Mouse (Mus musculus) adrenal gland (tissue): Measurements from ENCODE around the gene Hexb.
"Not testable (repeated sequence)": the region's sequence is repeated elsewhere in the genome, so short reads cannot be mapped to it uniquely, and the experiment has no call there.

Experiments
- intact Hi-C: fragments of 180-260 bp; cut with DNase I; formaldehyde crosslinking; loops from one replicate; pipeline ENCODE4 v1.15.1; 2025

Gene Hexb

GRCm38 (mm10) chr13:97186346-97186745, 11.8 kb downstream of the Hexb start:
- intact Hi-C loops = no loop called here

DNA sequence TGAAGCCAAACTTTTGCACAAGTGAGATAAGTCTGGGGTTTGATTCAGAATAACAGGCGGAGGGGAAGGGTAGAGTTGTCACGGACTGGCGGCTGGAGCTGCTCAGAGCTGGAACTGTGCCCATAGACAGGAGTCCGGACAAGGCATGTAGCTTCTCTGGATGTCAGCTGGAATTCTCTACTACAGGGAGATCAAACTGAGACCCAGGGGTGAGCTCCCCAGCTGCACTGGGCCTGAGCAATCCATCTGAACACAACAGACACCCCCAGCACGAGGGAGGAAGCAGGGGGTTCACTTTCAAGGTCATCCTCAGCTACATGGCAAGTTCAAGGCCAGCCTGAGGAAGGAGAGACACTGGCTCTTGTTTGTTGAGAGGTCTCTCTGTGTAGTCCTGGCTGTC, 13.5 kb downstream of the Hexb start:
- intact Hi-C loops = no loop called here

DNA sequence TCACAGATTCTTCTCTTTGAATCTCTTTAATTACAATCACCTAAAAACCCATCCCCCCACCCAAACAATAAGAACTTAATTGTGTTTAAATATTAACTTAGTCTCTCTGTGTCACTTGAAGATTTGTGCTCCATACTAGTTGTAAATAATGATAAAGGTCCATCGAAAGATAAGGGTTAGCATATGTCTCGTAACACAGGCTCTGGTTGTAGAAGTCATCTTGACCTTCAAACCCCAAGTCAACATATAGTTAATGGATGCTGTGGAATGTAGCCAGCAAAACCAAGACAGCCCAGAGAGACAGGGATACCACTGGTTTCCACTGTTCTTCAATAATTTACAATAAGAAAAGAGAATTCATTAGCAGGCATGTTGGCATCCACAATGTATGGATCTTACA, 14.0 kb downstream of the Hexb start:
- intact Hi-C loops = no loop called here

DNA sequence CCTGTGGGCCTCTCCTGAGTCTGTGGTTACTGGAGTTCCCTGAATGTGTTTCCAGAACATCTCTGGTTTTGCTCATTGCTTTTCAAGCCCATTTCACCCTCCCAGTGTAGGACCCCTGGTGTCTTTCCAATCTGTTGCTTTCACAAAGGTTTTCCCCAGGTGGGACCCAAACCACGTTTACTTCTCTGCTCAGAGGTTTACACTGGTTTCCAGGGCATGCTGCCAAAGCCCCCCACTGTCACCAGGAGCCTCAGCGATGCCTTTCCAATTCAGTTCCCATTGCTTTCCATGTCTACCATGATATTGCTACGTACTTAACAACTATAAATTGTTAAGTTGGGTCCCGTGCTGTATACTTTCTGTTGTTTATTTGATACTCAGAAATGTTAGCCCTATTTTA, 15.3 kb downstream of the Hexb start:
- intact Hi-C loops = no loop called here

DNA sequence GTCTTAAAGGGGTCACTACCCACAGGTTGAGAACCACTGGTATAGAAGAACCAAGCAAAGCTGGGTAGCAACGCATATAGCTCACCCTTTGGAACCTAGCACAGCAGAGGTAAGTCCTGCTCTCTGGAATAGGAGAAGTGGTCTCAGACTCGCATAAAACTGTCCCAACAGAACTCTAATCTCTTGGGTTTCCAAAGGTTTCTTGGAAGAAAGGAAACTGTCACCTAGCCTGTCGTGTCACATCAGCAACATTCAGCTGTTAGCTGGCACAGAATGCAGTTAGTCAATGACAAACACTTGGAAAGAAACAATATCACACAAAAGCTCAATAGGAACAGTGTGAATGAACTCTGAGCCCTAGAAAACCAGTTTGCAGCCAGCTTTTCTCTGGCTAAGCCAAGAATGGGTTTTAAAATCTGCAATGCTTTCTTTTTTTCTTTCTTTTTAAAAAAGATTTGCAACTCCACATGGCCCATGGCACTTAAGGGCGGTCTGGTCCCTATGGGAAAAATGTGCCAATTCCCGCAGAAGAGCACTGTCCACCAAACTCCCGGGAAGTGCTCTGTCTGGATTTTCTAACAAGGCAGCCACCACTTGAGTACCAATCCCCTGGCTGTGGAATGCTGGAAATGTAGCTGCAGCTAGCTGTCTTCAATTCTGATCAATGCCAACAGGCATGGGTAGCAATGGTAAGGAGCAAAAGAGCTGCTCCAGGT, 17.9 kb downstream of the Hexb start:
- intact Hi-C loops = no loop called here

DNA sequence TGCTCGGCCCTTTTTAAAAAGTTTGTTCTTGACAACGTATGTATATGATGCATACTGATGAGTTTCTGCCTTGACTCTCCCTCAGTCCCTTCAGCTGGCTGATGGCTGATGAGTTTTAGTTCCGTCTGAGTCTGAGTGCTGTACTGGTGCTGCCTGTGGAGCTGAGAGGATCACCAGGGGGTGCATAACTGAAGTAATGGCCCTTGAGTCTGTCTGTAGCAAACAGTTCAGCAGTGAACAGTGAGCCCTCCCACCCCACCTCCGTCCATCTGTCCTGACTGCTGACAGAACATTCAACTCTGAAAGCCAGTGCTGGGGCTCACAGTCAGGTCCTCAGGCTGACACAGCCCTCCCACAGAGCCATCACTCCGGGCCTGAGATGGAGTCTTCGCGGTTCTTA, 19.2 kb downstream of the Hexb start:
- intact Hi-C loops = no loop called here

DNA sequence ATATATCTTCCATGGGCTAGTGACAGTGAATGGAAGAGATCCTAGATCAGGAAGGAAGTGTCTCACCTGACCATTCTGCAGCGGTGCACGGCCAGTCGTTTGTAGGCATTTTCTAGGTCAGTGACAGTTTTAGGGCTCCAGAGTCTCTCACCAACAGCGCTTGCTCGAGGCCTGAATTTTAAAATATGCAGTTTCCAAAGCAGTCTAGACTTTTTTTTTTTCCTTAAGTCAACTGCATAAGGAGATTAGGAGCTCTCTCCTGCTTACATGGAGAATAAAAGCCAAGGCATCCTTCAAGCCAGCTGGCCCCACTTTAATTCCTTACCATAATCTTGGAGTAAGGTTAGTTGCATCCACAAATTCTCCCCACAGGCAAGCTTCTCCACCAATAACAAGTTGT, 21.4 kb downstream of the Hexb start:
- intact Hi-C loops = no loop called here

DNA sequence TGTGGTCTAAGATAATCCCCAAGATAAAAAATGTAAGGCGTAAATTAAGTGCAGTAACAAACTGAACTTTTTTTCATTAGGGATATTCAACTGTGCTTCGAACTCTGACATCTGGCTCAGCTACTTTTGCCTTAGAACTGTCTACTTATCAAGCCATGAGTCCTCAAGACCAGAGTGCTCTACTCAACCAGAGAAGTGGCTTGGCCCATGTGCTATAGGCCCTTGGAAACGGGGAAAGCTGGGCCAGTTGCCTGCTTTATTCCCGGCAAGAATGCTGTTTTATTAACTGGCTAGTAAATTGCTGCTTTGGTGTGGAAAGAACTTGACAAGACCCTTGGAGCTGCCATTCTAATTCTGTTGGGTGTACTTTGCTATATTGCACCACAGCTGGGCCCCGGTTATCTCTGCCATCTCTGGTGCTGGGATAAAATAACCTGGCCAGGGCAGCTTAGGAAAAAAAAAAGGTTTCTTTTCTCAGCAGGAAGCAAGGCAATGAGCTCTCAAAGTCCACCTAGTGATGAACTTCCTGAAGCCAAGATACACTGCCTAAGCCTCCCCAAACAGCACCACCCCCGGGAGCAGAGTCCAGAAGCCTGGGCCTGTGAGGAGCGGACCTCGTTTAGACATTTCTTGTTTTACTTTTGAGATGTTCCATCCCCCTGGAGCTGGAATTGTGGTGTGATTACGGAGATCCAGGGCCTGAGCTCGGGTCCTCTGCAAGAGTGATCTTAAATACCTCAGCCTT, 22.5 kb downstream of the Hexb start:
- intact Hi-C loops = no loop called here

DNA sequence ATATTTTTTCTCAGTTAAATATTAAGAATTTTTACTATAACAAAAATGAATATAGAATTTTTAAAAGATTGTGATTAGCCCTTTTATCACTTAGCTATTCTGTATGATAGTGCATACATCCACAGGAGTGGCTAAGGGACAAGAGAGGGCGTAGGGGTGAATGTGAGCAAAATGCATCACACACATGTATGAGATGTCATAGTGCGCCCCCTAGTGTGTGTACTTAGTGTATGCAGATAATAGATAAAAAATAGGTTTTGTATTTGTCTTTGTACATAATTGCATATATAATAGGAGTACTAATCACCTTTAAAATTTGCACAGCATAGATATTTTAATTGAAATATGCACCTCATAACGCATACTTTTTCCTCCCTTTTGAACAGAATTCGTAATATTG, 52.3 kb downstream of the Hexb start:
- intact Hi-C loops = no loop called here

- intact Hi-C loops = no loop called here
These were observed 55.8 kb downstream of the Hexb start for GRCm38 (mm10) chr13:97142321-97142720.

- intact Hi-C loops = not testable (repeated sequence)
These were observed 59.7 kb downstream of the Hexb start for GRCm38 (mm10) chr13:97138404-97138931.

- intact Hi-C loops = no loop called here
These were observed 60.4 kb downstream of the Hexb start, which contains the start of the genes Gfm2 and Nsa2 for GRCm38 (mm10) chr13:97137466-97138400. Gene Gfm2, plus strand, starts transcription at chr13:97137937. Gene Nsa2, minus strand, starts transcription at chr13:97137937.

- intact Hi-C loops = not testable (repeated sequence)
These were observed 67.7 kb downstream of the Hexb start for GRCm38 (mm10) chr13:97130413-97130812.

DNA sequence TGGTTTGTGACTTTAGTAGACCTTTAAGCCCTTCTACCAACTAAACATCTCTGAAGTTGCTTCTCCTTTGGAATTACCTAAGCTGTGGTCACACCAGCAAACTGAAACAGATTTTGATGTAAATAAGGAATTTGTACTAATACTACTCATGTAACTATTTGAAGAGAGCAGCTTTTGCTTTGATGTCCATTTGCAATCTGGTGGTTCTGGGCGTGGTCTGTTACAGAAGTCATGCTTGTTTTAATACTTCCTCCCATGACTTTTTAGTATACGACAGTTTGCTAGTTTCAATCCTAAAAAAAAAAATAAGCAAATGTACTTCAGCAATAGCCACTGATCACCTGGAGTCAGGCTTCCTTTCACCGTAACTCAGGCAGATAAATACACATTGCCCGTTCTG, 68.5 kb downstream of the Hexb start:
- intact Hi-C loops = not testable (repeated sequence)
